25 mouse cellular contexts compared by ENCODE assay signal in the genomic region with DNA sequence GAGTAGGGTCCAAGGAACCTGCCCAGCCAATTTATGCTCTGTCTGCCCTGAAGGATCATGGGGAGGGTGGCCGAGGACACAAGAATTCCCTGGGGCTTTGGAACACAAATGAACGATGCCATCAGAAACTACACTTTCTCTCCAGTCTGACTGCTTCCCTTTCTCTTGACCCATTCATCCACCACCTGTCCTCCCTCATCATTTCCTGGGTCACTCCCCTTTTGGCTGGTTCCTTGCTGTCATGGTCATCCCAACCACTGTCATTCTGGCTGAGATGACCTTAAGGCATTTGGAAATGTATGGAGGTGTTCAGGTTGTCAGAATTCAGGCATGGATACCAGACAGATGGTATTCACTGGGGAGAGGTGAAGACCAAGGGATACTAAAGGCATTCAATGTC.
DNase-seq lines count a peak whose midpoint lies in the region; ATAC-seq and TF ChIP-seq lines count a peak whose summit lies in the region.
"Had no signal": no experiment of that assay in that cellular context is flagged by ENCODE, and none has a peak within 500 bp of the region (broad histone marks: within the 10 kb centered on the region; RNA-seq: fewer than 3 reads in every experiment).

No protein-coding gene starts in this region.

- peaks cover 28% of the 10 kb centered on the region for H3K79me2 ChIP-seq in liver, adult 2 months (ENCODE audit: control insufficient read depth, insufficient read depth, low read length)
- H3K79me2 ChIP-seq in myocyte (ENCODE audit: control insufficient read depth, insufficient read depth), result no peaks in the 10 kb centered on the region

- peaks cover 25% of the 10 kb centered on the region for H3K4me1 ChIP-seq in liver, adult 2 months (ENCODE audit: control insufficient read depth, insufficient read depth, low read length)
- H3K4me1 ChIP-seq in liver, embryonic 12.5 days, result peaks cover 25% of the 10 kb centered on the region
- H3K4me1 ChIP-seq in liver, embryonic 14.5 days (replicated peaks; ENCODE audit: control insufficient read depth in 2 of 2, insufficient read depth in 2 of 2, low read length in 1 of 2), result peaks cover 0 to 12% of the 10 kb centered on the region in 2 experiments; a peak in 2 of 4 replicates
- H3K4me1 ChIP-seq in liver, embryonic 11.5 days (replicated peaks; ENCODE audit: control insufficient read depth, insufficient read depth, low read length), result peaks cover 9% of the 10 kb centered on the region
- H3K4me1 ChIP-seq in liver, embryonic 15.5 days (replicated peaks), result peaks cover 14% of the 10 kb centered on the region
- H3K4me1 ChIP-seq in midbrain, embryonic 15.5 days, result peaks cover 10% of the 10 kb centered on the region; the same call in 1 of the 2 replicates

- 4% methylated on average over 2 of the region's 2 CpGs for WGBS in liver, adult 2 months
- WGBS in liver, embryonic 12.5 days (ENCODE audit: insufficient replicate concordance), result 69% methylated on average over 2 of the region's 2 CpGs
- 62% methylated on average over 2 of the region's 2 CpGs for WGBS in liver, embryonic 14.5 days (ENCODE audit: insufficient replicate concordance)
- WGBS in liver, embryonic 11.5 days, result 74% methylated on average over 2 of the region's 2 CpGs
- WGBS in liver, embryonic 15.5 days (ENCODE audit: insufficient replicate concordance), result 72% methylated on average over 2 of the region's 2 CpGs
- 71% methylated on average over 2 of the region's 2 CpGs for WGBS in midbrain, embryonic 15.5 days

- TF ChIP-seq EP300 in liver, embryonic 14.5 days (IDR thresholded peaks at IDR 0.05; ENCODE audit: low read depth), result no peak

- no peaks in the 10 kb centered on the region for H3K9me3 ChIP-seq in liver, embryonic 12.5 days (replicated peaks)
- H3K9me3 ChIP-seq in liver, embryonic 14.5 days (ENCODE audit: control insufficient read depth, low read length), result no peaks in the 10 kb centered on the region
- no peaks in the 10 kb centered on the region for H3K9me3 ChIP-seq in liver, embryonic 11.5 days (ENCODE audit: control insufficient read depth, low read length)
- no peaks in the 10 kb centered on the region for H3K9me3 ChIP-seq in liver, embryonic 15.5 days (replicated peaks)
- no peaks in the 10 kb centered on the region for H3K9me3 ChIP-seq in midbrain, embryonic 15.5 days
- H3K9me3 ChIP-seq: embryonic facial prominence, embryonic 10.5 days; embryonic facial prominence, embryonic 12.5 days; forebrain, embryonic 13.5 days; forebrain, embryonic 15.5 days; G1E had no signal

- H3K36me3 ChIP-seq in liver, adult 2 months (ENCODE audit: control insufficient read depth, insufficient read depth, low read length), result peaks cover 29% of the 10 kb centered on the region
- H3K36me3 ChIP-seq in liver, embryonic 12.5 days, result no peaks in the 10 kb centered on the region
- H3K36me3 ChIP-seq in liver, embryonic 14.5 days (replicated peaks; ENCODE audit: control insufficient read depth, insufficient read depth, low read depth), result no peaks in the 10 kb centered on the region
- H3K36me3 ChIP-seq in liver, embryonic 11.5 days (ENCODE audit: control insufficient read depth, insufficient read depth, low read length), result no peaks in the 10 kb centered on the region
- no peaks in the 10 kb centered on the region for H3K36me3 ChIP-seq in liver, embryonic 15.5 days (replicated peaks)
- H3K36me3 ChIP-seq in myocyte (ENCODE audit: control insufficient read depth, insufficient read depth), result no peaks in the 10 kb centered on the region
- H3K36me3 ChIP-seq in midbrain, embryonic 15.5 days (replicated peaks), result 0 out of 2 replicates have a peak, but pooled peaks cover 2% of the 10 kb centered on the region
- H3K36me3 ChIP-seq: embryonic facial prominence, embryonic 10.5 days; embryonic facial prominence, embryonic 12.5 days; forebrain, embryonic 15.5 days; G1E had no signal

- no peak overlapping the region for H3ac ChIP-seq in myocyte (ENCODE audit: control insufficient read depth, insufficient read length)

- H3K4me2 ChIP-seq in liver, embryonic 12.5 days, result no peak overlapping the region
- peak overlapping the region; percentile 34; the same call in 1 of the 2 replicates for H3K4me2 ChIP-seq in liver, embryonic 14.5 days (ENCODE audit: low read depth)
- H3K4me2 ChIP-seq in liver, embryonic 11.5 days, result no peak overlapping the region
- peak overlapping the region; percentile 44 for H3K4me2 ChIP-seq in liver, embryonic 15.5 days
- no peak overlapping the region for H3K4me2 ChIP-seq in myocyte (ENCODE audit: low read depth)
- H3K4me2 ChIP-seq in midbrain, embryonic 15.5 days, result no peak overlapping the region
- H3K4me2 ChIP-seq: embryonic facial prominence, embryonic 12.5 days; forebrain, embryonic 13.5 days; forebrain, embryonic 15.5 days had no signal

- H3K27ac ChIP-seq in liver, adult 2 months (replicated peaks; ENCODE audit: insufficient read depth, low read depth, low read length), result peak overlapping the region; percentile 98
- H3K27ac ChIP-seq in liver, embryonic 12.5 days, result no peak overlapping the region
- no peak overlapping the region for H3K27ac ChIP-seq in liver, embryonic 14.5 days
- no peak overlapping the region for H3K27ac ChIP-seq in liver, embryonic 11.5 days (ENCODE audit: low read depth, low read length)
- H3K27ac ChIP-seq in liver, embryonic 15.5 days (replicated peaks), result no peak overlapping the region
- no peak overlapping the region for H3K27ac ChIP-seq in midbrain, embryonic 15.5 days
- H3K27ac ChIP-seq: embryonic facial prominence, embryonic 10.5 days; embryonic facial prominence, embryonic 12.5 days; forebrain, embryonic 13.5 days; forebrain, embryonic 15.5 days had no signal

- H3K4me3 ChIP-seq in liver, adult 2 months (ENCODE audit: insufficient read depth, low read depth, low read length), result peak overlapping the region; percentile 68
- no peak overlapping the region for H3K4me3 ChIP-seq in liver, embryonic 12.5 days
- no peak overlapping the region for H3K4me3 ChIP-seq in liver, embryonic 14.5 days (ENCODE audit: insufficient read depth in 1 of 2, low read depth in 2 of 2, low read length in 2 of 2)
- no peak overlapping the region for H3K4me3 ChIP-seq in liver, embryonic 11.5 days (ENCODE audit: low read depth, low read length)
- H3K4me3 ChIP-seq in liver, embryonic 15.5 days (replicated peaks), result no peak overlapping the region
- H3K4me3 ChIP-seq in myocyte, result no peak overlapping the region
- no peak overlapping the region for H3K4me3 ChIP-seq in midbrain, embryonic 15.5 days
- H3K4me3 ChIP-seq: embryonic facial prominence, embryonic 10.5 days; embryonic facial prominence, embryonic 12.5 days; forebrain, embryonic 13.5 days; forebrain, embryonic 15.5 days had no signal

- TF ChIP-seq CTCF in liver, adult 2 months (IDR thresholded peaks at IDR 0.05; ENCODE audit: low read depth, low read length), result no peak
- TF ChIP-seq CTCF in liver, embryonic 14.5 days (IDR thresholded peaks at IDR 0.05; ENCODE audit: low read depth), result no peak

- DNase-seq in liver, adult 2 months (ENCODE audit: extremely low read depth, low read depth, low spot score), result peak; percentile 77
- no peak for DNase-seq in liver, embryonic 14.5 days (ENCODE audit: low read depth in 3 of 3, low spot score in 3 of 3)
- DNase-seq in liver, embryonic 11.5 days (ENCODE audit: low spot score), result no peak
- no peak for DNase-seq in Muller cell, postnatal 12 days (ENCODE audit: inconsistent ontology term)
- DNase-seq: adrenal gland, adult 8-10 months; adrenal gland, postnatal 14 days; adrenal gland, postnatal 36 days; cerebellum, adult 11-12 months; cerebellum, adult 2 months; cerebellum, adult 9-10 months; cerebellum, postnatal 10 days; cerebellum, postnatal 25 days; forebrain, postnatal 0 days had no signal

- H3K9ac ChIP-seq in liver, adult 2 months (ENCODE audit: low read depth, low read length), result peak overlapping the region; percentile 88
- H3K9ac ChIP-seq in liver, embryonic 12.5 days, result no peak overlapping the region
- H3K9ac ChIP-seq in liver, embryonic 14.5 days (replicated peaks), result no peak overlapping the region
- no peak overlapping the region for H3K9ac ChIP-seq in liver, embryonic 11.5 days (ENCODE audit: low read depth, low read length)
- H3K9ac ChIP-seq in liver, embryonic 15.5 days, result no peak overlapping the region
- H3K9ac ChIP-seq in midbrain, embryonic 15.5 days, result no peak overlapping the region
- H3K9ac ChIP-seq: embryonic facial prominence, embryonic 12.5 days; forebrain, embryonic 13.5 days; forebrain, embryonic 15.5 days; forebrain, postnatal 0 days had no signal

- H3K27me3 ChIP-seq in liver, adult 2 months (ENCODE audit: control insufficient read depth, insufficient read depth, low read length), result no peaks in the 10 kb centered on the region
- H3K27me3 ChIP-seq in liver, embryonic 12.5 days (replicated peaks), result no peaks in the 10 kb centered on the region
- no peaks in the 10 kb centered on the region for H3K27me3 ChIP-seq in liver, embryonic 14.5 days (ENCODE audit: control insufficient read depth, insufficient read depth, low read length)
- no peaks in the 10 kb centered on the region for H3K27me3 ChIP-seq in liver, embryonic 11.5 days (replicated peaks; ENCODE audit: control insufficient read depth, insufficient read depth, low read length)
- H3K27me3 ChIP-seq in liver, embryonic 15.5 days, result no peaks in the 10 kb centered on the region
- peaks cover 6% of the 10 kb centered on the region for H3K27me3 ChIP-seq in myocyte (ENCODE audit: control insufficient read depth, insufficient read depth, insufficient read length)
- H3K27me3 ChIP-seq in midbrain, embryonic 15.5 days (replicated peaks), result no peaks in the 10 kb centered on the region
- H3K27me3 ChIP-seq: CH12.LX; embryonic facial prominence, embryonic 12.5 days; forebrain, embryonic 13.5 days; forebrain, embryonic 15.5 days had no signal

- TF ChIP-seq POLR2A in liver, adult 2 months (IDR thresholded peaks at IDR 0.05; ENCODE audit: extremely low read depth, insufficient read depth, low read length), result 0 out of 2 replicates have a peak, but pooled peaks have one; percentile 31
- no peak for TF ChIP-seq POLR2A in myocyte (IDR thresholded peaks at IDR 0.05; ENCODE audit: insufficient read length, low read depth)

- ATAC-seq in liver, embryonic 12.5 days, result no peak
- ATAC-seq in liver, embryonic 14.5 days (ENCODE audit: insufficient read depth), result no peak
- ATAC-seq in liver, embryonic 11.5 days (replicated peaks; ENCODE audit: low FRiP score), result no peak
- ATAC-seq in liver, embryonic 15.5 days (ENCODE audit: insufficient read depth), result no peak
- ATAC-seq in midbrain, embryonic 15.5 days (replicated peaks), result no peak
- ATAC-seq: activated CD4-positive, CD25-positive, alpha-beta regulatory T cell, adult 4 months; CD4-positive, CD25-positive, alpha-beta regulatory T cell, adult 4 months; forebrain, embryonic 13.5 days; forebrain, embryonic 15.5 days; forebrain, postnatal 0 days had no signal

TF ChIP-seq in myocyte, 11 proteins besides CTCF, POLR2A, EP300 and RAD21 (continues in another document):
- no peak for TF ChIP-seq SRF (IDR thresholded peaks at IDR 0.05; ENCODE audit: control insufficient read depth, insufficient read length, low read depth)
- TF ChIP-seq CEBPB (IDR thresholded peaks at IDR 0.05; ENCODE audit: insufficient read depth, poor library complexity, severe bottlenecking), result no peak
- no peak for TF ChIP-seq USF1 (IDR thresholded peaks at IDR 0.05; ENCODE audit: low read depth)
- TF ChIP-seq REST (IDR thresholded peaks at IDR 0.05; ENCODE audit: insufficient read depth, insufficient read length), result no peak
- TF ChIP-seq MYOG (IDR thresholded peaks at IDR 0.05; ENCODE audit: control insufficient read depth in 1 of 3, insufficient read depth in 1 of 3, insufficient read length in 2 of 3, low read depth in 2 of 3), result no peak

Comparison
In these comparisons a context has a peak if more than half of its experiments do, and no peak if none do; other contexts are left out.
1. H3K4me2 ChIP-seq: peak in liver, embryonic 14.5 days (single experiment) and liver, embryonic 15.5 days (single experiment); none in liver, embryonic 12.5 days (single experiment), liver, embryonic 11.5 days (single experiment), myocyte (single experiment) and midbrain, embryonic 15.5 days (single experiment).